Mouse (Mus musculus): ENCODE measurements around the gene Spns3. TPM values are rescaled to one million over a fixed set of nuclear protein-coding genes. Genes with fewer than 3 reads are reported as not detected.
A peak's percentile ranks its signal among the peaks of the same experiment; 100 is the strongest.

The Spns3 gene
- total RNA-seq, 2 experiments from 2014 or later, result 0.25 to 0.27 TPM

DNA sequence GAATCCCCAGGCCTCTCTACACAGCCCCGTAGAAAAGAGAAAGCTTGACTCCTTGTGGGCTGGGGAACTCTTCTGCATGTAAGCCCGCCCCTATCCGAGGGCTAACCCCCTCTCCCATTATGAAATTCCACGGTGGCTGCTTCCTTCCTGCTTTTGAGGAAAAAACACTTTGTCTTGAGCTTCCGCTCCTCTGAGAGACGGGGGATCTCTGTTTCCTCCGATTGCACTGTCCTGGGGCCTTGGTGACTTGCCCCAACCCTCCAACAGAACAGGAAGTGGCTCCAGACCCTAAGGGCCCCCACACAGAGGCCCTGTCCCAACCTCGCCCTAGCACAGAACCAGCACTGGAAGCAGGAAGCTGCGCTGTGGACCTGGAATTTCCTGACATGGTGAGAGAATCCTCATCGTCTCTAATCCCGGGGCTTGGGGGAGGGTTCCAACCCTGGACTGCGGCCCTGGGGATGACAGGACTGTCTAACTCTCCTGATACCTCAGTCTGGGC is 92.3 kb downstream of the Spns3 start:
- no peak for DNase-seq (ENCODE audit: low spot score in 2 of 2)

DNA sequence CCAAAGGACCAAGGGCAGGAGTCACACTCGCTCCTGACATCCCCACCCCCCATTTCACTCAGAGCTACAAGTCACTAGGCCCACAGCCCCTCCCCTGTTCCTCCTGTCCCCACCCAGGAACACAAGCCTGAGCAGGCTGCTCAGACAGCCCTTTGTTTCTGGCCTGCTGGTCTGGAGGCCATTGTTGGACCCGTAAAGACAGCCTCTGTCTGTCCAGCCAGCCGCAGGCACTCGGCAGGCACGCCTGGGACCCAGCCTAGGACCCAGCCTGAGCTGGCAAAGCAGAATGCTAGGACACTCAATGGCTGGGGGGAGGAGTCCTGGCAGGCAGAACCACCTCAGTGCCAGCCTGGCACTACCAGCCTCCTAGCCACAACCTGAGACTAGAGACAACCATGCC is 94.6 kb downstream of the Spns3 start:
- DNase-seq (ENCODE audit: low spot score in 2 of 2), result peak; percentile 50 to 79

DNA sequence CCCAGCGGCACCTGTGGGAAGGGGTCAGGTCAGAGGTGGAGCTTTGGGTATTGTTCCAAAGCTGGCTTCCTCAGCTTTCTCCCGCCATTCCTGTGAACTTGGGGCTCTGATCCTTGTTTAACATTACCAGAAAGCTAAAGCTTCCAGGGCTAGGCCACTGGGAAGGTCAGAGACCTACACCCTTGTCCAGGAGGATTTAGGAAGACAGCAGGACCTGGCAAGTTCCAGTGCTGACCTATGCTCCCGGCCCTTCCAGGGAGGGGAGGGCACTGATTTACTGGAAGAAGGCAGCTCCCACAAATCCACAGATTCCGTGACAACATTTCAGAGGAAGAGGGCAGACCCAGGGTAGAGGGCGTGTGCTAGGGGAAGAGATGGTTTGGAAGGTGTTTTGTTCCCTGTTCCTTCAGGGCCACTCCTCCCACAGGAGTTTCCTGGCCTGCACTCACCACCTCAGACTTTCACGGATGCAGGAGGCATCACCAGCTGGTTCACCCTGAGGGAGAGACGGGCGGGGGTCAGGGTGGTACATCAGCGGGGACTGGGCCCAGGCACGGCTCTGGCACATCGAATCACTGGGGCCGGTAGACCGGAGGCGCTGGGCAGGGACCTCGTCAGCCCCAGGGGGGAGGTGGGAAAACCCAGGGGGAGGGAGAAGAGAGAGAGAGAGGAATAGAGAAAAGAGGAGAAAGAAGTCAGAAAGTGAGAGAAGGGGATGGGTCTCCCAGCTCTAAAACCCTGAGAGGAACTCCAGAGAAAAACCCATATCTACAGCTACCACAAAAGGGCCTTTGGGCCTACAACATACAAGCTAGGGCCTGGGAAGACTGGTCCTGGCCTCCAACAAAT is 97.0 kb downstream of the Spns3 start:
- DNase-seq (ENCODE audit: low spot score in 2 of 2), result no peak

DNA sequence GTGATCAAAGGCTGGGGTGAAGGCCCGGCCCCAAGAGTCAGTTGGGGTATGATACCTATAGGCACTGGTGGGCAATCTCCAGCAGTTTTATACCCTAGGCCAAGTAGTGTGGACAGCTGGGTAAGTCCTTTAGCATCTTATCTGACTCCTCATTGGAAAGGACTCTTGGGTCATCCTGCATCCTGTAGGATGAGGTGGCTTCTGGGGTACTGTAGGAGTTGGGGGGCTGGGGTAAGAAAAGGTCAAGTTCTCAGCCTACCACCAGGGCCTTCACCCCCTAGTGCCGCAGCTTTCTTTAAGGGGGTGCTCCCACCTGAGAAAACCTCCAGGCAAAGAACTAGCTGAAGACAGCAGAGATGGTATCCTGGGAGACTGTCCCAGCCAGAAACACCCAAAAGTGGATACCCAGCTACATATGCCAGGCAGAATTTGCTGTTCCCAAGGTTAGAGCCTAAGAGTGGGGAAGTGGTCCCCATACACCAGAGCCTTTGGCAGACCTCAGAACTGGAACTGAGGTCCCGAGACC is 98.1 kb downstream of the Spns3 start:
- no peak for DNase-seq (ENCODE audit: low spot score in 2 of 2)

GRCm38 (mm10) chr11:72447475-72447874 is 102.8 kb downstream of the Spns3 start:
- DNase-seq (ENCODE audit: low spot score in 2 of 2), result no peak

DNA sequence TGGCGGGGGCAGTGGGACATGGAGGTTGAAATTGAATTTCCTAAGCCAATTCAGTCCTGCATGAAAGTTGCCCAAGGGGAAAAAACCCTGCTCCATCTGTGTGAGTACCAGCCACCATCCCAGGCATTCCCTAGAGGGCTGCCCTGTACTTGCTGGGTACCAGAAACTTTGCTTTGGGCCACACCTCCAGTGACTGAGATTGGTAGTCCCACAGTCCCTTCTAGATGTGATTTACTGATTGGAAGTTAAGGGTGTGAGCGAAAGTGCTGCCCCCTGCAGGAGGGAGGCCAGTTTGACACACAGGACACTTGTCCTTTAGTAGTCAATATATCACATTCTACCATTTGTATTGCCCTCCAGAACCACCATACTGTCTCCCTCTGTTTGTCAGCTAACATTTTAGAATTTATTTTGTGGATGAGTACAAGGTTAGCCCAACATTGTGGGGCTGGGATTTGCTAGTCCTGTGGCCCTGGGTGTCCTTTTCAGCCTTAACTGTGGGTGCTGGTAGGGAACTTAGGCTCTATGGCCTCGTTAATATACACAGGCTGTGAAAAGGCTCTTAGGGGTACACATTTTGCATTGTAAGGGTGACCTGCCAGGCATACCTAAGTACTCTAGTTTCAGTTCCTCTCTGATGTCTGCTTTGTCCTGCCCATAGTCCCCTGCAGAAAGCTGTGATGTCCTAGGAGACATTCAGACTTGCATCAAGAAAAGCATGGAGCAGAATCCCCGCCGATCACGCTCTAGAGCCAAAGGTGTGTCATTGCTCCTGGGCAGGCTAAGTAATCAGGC is 103.8 kb downstream of the Spns3 start:
- peak in 1 of 2 experiments; percentile 67 for DNase-seq (ENCODE audit: low spot score in 2 of 2)

Other genes with a start within 250 kb of the Spns3 start
- gene Xaf1, start 248.9 kb downstream of the Spns3 start, total RNA-seq (2021), result 1 to 10 TPM; 4.2 to 4.6 TPM
- not detected for gene Fbxo39, start 236.1 kb downstream of the Spns3 start, total RNA-seq (2021)
- 1 to 10 TPM; 1.5 to 3.3 TPM for gene Tekt1, start 188.1 kb downstream of the Spns3 start, total RNA-seq (2021)
- gene Smtnl2, start 138.8 kb downstream of the Spns3 start, total RNA-seq (2021), result 1 to 10 TPM; 1.3 to 2.9 TPM
- under 1 TPM in 1 of 2 experiments, not detected in 1; 0.25 TPM for gene Ggt6, start 115.0 kb downstream of the Spns3 start, total RNA-seq (2021)
- gene Mybbp1a, start 109.2 kb downstream of the Spns3 start, total RNA-seq (2021), result 10 to 100 TPM; 54.6 to 56.8 TPM
- 100 to 1,000 TPM in 1 of 2 experiments, 10 to 100 TPM in 1; 95.6 to 103 TPM for gene Spns2, start 60.6 kb downstream of the Spns3 start, total RNA-seq (2021)
- 10 to 100 TPM; 40.8 to 42.9 TPM for gene Ube2g1, start 56.8 kb upstream of the Spns3 start, total RNA-seq (2021)
- 10 to 100 TPM; 33.1 to 35.0 TPM for gene Ankfy1, start 139.5 kb upstream of the Spns3 start, total RNA-seq (2021)
- gene Cyb5d2, start 245.6 kb upstream of the Spns3 start, total RNA-seq (2021), result 10 to 100 TPM; 16.5 to 21.5 TPM
- gene Zzef1, start 245.7 kb upstream of the Spns3 start, total RNA-seq (2021), result 10 to 100 TPM; 39.7 to 41.2 TPM

Measured in layer of hippocampus, adult 18-20 months (tissue).